Mouse (Mus musculus) adrenal gland, adult 2 months (tissue): ENCODE data around the gene Cplx3. TPM values are rescaled to one million over a fixed set of nuclear protein-coding genes. Genes with fewer than 3 reads are reported as not detected.
A peak's percentile ranks its signal among the peaks of the same experiment; 100 is the strongest.

Experiments
- DNase-seq: peaks from one replicate; pipeline ENCODE4 v3.0.0; 2021
- polyA plus RNA-seq: library from polyadenylated mRNA; depleted of rRNA; stranded (reverse); fragments of >200 nt; gene quantifications from 2 replicates; pipeline ENCODE4 v1.2.3, GENCODE M21; 2012
- total RNA-seq, 2 experiments: library from RNA; stranded (reverse); gene quantifications; 2 replicates each; pipeline ENCODE4 v1.2.3; 2021

Cplx3 gene
- total and polyA plus RNA-seq, 3 experiments = not detected

- no peak for DNase-seq
Observed at GRCm38 (mm10) chr9:57601353-57601706, 4.8 kb downstream of the Cplx3 start.

- no peak for DNase-seq
Observed at GRCm38 (mm10) chr9:57600620-57601352, 5.3 kb downstream of the Cplx3 start.

- DNase-seq = no peak
Observed at GRCm38 (mm10) chr9:57598851-57599563, 7.1 kb downstream of the Cplx3 start.

GRCm38 (mm10) chr9:57597929-57598382 lies 8.1 kb downstream of the Cplx3 start:
- DNase-seq = no peak

- DNase-seq = no peak
Observed at GRCm38 (mm10) chr9:57597265-57597664, 8.8 kb downstream of the Cplx3 start.

DNA sequence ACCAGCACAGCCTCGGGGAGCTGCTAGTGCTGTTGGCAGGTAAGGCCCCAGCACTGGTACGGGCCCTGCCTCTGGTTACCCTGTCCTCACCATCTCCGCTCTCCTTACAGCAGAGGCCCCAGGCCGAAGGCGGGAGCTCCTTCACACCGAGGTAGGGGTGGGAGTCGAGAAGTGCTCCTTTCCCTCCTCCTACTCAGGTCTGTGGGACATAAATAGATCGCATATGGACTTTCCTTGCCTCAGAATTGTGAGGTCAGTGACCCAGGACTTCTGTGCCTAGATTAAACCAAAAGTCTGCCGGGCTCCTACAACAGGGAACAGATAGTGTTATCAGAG lies 11.9 kb downstream of the Cplx3 start:
- DNase-seq = no peak

DNA sequence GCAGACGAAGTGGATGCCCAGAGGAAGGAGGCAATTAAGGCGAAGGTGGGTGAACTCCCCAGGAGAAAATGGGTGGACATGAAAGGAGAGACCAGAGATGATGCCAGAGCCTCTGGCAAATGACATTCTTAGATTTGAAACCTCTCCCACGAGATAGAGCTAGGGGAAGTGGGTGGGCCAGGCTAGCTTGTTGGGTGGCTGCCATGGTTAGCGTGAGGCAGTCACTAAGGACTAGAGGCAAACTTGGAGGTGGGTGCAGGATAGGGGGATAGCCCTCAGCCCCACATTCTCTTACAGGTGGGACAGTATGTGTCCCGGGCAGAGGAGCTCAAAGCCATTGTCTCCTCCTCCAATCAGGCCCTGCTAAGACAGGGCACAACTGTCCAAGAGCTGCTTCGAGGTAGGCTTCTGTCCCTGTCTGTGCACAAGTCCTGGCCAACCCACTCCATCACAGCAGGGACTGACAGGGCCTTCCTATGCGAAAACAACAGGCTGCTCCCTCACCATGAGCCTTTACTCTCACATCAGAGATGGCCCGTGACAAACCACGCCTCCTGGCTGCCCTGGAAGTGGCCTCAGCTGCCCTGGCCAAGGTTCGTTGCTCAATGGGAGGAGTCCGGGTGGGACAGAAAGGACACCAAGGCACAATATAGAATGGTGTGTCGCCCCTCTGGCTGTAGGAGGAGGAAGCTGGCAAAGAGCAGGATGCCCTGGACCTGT lies 12.5 kb downstream of the Cplx3 start:
- DNase-seq = no peak

DNA sequence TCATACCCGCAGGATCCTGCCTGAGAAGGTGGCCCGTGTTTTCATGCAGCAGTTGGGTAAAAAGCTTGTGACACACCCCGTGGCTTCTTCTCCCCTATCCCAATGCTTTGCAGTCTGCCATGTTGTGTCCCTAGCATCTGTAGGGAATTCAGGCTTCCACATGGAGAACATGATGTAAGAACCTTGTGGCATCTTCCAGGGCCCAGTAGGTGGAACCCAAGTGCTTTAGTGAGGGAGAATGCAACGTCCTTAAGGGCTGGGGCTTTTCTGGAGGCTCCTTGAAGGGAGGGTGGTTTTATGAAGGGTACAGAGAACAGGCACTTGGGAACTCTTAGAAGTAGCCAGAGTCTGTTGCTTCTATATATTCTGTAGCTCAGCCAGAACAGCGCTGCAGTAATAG lies 15.4 kb downstream of the Cplx3 start:
- DNase-seq = no peak

DNA sequence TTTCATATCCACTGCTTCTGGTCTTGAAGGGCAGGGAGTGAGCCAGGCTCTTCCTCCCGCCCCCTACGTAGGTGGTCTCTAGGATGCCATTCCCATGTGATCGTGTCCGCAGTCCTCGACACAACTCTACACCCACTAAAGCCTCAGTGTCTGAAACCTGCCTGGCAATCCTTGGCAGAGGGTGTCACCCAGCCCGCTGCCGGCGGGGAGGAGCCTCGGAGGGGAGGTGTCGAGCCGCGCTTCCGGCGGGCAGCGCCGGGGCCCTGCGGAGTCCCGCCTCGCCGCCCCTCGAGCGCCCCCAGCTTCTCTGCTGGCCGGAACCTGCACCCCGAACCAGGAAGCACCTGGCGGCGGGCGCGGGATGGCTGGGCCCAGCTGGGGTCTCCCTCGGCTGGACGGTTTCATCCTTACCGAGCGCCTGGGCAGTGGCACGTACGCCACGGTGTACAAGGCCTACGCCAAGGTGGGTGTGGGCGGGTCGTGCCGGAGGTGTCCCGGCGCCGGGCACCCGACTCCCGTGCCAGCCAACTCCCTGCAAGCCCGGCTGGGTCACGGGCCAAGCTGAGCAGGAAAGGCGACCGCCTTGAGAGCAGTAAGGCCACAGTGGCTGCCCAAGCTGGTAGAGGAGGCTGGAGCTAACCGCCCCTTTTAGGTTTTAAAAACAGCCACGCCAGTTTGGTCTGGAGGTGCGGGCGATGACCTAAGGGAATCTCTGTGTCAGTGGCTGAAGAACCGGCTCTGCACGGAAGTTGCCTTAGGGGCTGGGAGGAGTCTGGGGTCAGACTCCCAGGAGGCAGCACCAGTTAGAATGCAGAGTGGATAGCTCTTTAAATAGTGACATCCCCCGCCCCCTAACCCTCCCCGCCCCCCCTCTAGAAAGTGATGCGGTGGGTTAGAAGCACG lies 16.6 kb downstream of the Cplx3 start, which contains the start of gene Ulk3:
TSS of gene Ulk3 (plus strand) at position 229 of the 903 bp plus-strand sequence.
- DNase-seq = peak; percentile 92

- DNase-seq = no peak
Observed at GRCm38 (mm10) chr9:57584991-57585390, 21.1 kb downstream of the Cplx3 start.

- DNase-seq = no peak
Observed at GRCm38 (mm10) chr9:57577144-57577849, 28.8 kb downstream of the Cplx3 start.

DNA sequence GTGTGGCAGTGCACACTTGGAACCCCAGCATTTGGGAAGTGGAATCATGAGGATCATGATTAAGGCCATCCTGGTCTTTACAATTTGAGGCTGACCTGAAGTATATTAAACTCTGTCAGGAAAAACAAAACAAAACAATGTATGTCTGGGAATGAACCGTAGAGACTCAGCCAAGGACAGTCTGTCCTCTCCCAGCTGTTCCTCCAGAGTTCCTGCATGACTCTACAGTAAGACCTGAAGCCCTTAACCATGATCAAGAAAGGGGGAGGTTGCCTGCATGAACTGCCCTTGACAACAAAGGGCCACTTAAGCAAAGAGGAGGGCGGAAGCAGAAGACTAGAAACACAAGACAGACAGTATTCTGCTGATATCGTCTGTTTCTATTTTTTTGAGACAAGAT lies 30.5 kb downstream of the Cplx3 start:
- no peak for DNase-seq

- no peak for DNase-seq
Observed at GRCm38 (mm10) chr9:57574397-57574796, 31.7 kb downstream of the Cplx3 start.

DNA sequence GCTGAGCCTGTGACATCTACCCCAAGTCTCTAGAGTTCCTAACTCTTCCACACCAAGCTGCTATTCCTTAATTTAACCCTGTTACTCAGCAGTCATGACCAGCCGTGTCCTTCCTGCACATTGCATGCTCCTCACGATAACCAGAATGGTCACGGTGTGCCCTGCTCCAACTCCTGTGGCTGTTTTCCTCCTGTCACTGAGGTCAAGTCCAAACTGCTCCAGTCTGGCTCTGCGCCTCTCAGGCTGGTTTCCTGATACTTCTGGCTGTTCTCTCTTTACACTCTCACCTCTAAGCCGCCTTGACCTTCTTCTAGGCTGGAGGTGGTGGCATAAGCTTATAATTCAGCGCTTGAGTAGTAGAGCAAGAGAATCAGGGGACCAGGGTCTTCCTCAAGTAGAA lies 37.6 kb downstream of the Cplx3 start:
- no peak for DNase-seq

DNA sequence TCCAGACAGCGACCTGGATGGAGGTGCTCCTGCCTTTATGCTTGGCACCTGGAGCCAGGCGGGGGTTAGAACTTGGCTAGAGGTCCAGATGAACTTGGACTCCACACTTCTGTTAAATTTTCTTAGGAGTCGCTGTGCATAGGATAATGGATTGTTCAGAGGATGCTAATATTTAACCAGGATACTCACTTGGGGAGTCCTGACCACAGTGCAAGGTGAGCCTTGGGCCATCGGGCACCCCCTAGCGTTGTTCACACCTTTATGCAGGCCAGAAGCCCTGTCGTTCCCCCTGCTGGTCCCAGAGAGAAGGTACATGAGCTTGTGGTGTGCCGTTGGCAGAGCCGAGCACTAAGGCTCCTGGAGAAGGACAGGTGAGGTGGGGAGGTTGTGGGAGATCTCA lies 39.2 kb downstream of the Cplx3 start:
- no peak for DNase-seq

DNA sequence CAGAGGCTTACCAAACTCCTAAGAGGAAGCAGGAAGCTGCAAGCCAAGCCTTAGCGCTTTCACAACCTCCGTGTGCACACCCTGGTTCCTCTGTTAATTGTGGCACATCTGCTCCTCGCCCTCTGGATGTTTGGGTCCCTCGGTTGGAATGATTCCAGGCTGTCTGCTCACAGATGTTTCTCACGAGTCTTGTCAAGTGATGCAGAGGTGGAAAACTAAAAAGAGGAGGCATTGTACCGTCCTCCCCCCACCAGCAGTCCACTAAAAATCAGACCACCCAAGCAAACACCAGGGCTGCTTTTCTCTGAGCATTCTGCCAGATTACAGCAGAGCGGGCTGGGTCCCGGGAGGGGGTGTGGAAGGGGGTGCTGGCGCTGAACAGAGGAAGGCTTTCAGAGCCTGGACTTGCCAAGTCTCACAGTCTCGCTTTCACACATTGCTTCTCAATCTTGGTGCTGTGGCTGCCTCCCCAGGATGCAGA lies 40.3 kb downstream of the Cplx3 start:
- no peak for DNase-seq

DNA sequence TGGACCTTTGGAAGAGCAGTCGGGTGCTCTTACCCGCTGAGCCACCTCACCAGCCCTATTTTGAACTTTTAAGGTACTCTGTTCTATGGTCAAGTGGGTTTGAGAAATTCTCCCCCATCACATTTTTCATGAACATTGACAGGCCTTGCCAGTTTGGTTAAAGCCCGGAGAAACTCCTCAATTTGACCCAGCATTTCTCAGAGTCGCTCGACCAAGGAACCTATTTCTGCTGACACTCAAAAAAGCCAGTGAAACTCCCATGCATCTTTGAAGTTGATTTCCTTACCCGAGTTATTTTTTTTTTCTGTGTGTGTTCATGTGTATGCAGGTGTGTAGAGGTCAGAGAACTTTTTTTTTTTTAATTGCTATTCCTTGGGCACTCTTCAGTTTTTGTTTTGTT lies 41.5 kb downstream of the Cplx3 start:
- DNase-seq = no peak

GRCm38 (mm10) chr9:57562896-57563372 lies 43.1 kb downstream of the Cplx3 start:
- DNase-seq = no peak

GRCm38 (mm10) chr9:57561711-57562099 lies 44.4 kb downstream of the Cplx3 start:
- no peak for DNase-seq

DNA sequence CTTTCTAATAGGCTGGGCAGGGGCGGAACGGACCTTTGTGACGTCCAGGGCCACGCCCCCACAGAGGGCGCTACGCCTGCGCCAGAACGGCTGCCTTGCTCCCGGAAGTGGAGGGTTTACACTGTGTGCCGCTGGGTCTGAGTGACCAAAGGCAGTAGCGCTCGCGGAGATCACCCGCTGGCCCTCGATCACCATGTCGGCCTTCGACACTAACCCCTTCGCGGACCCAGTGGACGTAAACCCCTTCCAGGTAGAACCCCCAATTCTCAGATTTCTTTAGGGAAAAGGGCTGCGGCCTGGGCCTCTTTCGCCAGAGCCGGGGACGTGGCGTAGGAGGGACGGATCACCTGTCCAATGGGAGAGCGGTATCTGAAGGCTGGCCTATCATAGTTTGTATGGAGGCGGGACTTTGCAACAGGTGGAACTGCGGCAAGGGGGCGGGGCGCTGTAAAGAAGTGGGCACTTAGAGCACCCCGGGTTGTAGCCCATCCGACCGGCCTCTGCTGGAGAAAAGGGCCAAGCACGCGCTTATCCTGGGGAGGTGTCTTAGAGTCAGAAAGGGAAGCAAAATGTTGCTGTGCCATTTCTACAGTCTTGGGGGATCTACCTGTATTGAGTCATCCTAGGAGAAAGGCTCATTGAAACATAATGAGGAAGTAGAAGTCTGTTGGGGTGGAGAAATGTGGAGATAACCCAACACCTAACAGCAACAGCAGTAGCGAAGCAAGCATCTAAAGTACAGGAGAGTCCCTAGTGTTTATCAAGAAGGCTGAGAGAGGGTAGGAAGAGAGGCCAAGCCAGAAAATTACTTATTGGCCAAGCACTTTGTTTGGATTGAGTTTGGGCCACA lies 45.0 kb downstream of the Cplx3 start, which contains the start of gene Scamp2:
TSS of gene Scamp2 (plus strand) at position 83 of the 850 bp plus-strand sequence.
- peak; percentile 98 for DNase-seq
